Mouse (Mus musculus): ENCODE data around the gene Spsb2. TPM values are rescaled to one million over a fixed set of nuclear protein-coding genes. Genes with fewer than 3 reads are reported as not detected.

Gene Spsb2
- polyA plus RNA-seq, 1 experiment from 2014 or later, result 23.6 TPM

DNA sequence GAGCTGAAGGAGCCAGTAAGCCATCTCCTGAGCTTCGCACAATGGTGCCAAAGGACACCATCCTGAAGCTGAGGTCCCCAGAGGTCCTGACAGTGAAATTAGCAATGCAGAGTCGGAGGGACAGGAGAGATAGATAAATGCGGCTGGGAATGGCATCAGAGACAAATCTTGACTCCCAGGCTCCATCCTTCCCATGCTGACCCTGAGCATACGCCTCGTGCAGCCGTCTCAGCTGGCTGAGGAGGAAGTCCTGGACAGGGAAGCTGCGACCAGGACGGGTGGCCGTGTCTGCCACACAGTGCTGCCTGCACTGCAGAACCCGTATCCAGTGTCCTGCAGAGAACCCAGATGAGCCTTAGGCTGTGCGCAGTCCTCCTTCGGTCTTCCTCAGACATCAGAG is 46.2 kb downstream of the Spsb2 start:
- TF ChIP-seq CTCF (IDR thresholded peaks at IDR 0.05), result no peak
- ATAC-seq (no peak), DNase-seq (ENCODE audit: low read depth, low spot score) (no peak)
- in situ Hi-C loops (cut with MboI; ENCODE audit: low pct_unique_long_range_greater_than_20kb), result no loop called here
- CTCF ChIA-PET, result no interaction called here
- POLR2A ChIA-PET, result interaction anchor here (0.7 kb wide), 1 partner anchor 230 kb away, joined by 4 read pairs; no protein-coding TSS in a partner anchor
- no peaks in the 10 kb centered on the region for H3K27me3 ChIP-seq

DNA sequence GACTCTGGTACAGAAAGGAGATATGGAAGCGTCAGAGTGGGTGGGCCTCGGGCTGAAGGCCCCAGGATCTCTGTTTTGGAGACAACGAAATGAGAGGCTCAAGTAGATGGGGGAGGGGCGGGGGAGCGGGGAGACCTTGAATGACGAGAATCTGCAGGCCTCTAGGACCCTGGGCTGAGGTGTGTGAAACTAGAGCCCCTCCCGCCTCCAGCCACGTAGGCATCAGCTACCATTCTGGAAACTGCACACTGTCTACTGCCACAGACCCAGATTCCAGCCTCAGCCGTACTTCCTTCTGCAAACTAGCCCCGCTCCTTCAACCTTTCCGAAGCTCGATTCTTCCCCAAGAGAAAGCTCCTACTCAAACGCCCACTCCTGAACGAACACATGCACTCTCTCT is 47.9 kb downstream of the Spsb2 start:
- ChIA-PET CTCF (interaction anchor here (1.0 to 1.3 kb wide), 3 partner anchors 10 to 74 kb away, joined by 3 to 7 read pairs (median 3); partner anchors contain the start of gene Mlf2), POLR2A (interaction anchor here (0.6 kb wide), 1 partner anchor 56 kb away, joined by 6 read pairs; no protein-coding TSS in a partner anchor)
- ATAC-seq (no peak), DNase-seq (ENCODE audit: low read depth, low spot score) (no peak)
- no peaks in the 10 kb centered on the region for H3K27me3 ChIP-seq
- in situ Hi-C loops (cut with MboI; ENCODE audit: low pct_unique_long_range_greater_than_20kb), result no loop called here
- TF ChIP-seq CTCF (IDR thresholded peaks at IDR 0.05), result no peak

DNA sequence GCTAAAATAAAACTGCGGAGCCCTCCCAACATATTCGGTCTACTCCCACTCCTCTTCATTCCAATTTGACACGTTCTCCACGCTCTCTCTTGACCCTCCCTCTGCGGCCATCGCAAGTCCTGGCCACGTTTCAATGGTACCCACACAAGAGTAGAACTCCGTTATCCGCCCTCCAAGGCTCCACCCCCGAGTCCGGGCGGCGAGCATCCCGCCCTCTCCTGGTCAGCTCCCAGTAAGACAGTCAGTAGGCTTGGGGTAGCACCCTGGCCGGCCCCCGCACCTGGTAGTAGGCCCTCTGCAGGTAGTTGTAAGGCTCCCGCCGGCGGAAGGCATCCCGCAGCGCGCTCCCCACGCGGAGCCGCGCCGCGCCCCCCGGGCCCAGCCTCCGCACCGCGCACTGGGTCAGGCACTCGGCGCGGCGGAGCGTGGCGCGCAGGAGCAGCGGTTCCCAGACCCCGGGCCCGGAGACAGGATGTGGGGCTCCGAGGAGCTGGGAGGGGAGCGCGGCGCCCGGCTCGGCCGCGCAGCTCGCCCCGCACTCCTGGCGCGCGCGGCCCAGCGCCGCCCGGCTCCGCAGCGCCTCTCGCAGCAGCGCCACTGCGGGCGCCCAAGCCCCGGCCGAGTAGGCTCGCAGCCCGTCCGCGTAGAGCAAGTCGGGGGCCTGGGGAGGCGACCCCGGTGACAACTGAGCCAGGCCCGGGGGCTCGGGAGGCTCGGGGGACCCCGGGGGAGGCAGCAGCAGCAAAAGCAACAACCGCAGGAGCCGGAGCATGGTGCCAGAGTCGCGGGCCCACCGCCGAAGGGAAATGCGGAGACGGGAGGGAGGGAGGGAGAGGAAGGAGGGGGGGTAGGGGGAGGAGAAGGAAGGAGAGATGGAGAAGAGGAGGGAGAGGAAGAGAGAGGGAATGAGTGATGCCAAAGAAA is 48.7 kb downstream of the Spsb2 start, which contains the start of gene P3h3:
Gene P3h3 (minus strand): TSS at position 837 of the 924 bp plus-strand sequence.
- POLR2A ChIA-PET, result interaction anchor here (0.6 kb wide), 1 partner anchor 55 kb away, joined by 6 read pairs; no protein-coding TSS in a partner anchor
- CTCF ChIA-PET, result interaction anchor here (0.6 to 1.2 kb wide), 3 partner anchors 11 to 417 kb away, joined by 3 to 7 read pairs (median 3); partner anchors contain the start of gene Mlf2
- TF ChIP-seq CTCF (IDR thresholded peaks at IDR 0.05), result no peak
- peak; percentile 62 for ATAC-seq
- no peaks in the 10 kb centered on the region for H3K27me3 ChIP-seq
- DNase-seq (ENCODE audit: low read depth, low spot score), result no peak
- in situ Hi-C loops (cut with MboI; ENCODE audit: low pct_unique_long_range_greater_than_20kb), result no loop called here

DNA sequence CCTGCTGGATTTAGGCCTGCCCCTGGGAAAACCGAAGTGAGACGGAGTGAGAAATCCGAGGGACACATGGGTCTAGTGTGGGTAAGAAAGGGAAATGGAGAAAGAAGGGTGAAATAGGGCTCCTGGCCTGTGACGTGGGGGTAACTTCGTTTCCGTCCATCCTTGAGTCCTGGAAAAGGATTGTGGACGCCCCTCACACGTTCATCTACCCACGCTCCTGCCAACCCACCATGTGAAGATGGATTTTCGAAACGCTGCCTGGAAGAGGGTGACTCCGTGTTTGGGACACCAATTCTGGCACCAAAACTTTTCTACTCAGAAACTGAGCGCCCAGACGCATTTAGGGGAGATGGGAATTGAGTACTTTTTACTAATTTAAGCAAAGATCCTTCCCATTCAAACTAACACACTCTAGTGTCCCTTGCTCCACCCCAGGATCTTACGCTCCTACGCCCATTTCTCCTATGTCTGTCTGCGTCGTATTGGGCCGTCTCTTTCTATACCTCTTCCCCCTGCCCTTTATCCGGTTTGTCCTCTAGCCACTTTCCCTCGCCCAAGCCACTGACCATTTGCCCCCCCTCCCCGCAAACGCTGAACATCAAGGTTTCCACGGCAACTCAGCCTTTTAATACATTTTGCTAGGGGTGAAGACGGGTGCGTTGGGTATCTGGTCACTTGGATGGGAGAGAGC is 49.5 kb downstream of the Spsb2 start:
- in situ Hi-C loops (cut with MboI; ENCODE audit: low pct_unique_long_range_greater_than_20kb), result no loop called here
- ATAC-seq (no peak), DNase-seq (ENCODE audit: low read depth, low spot score) (no peak)
- no peaks in the 10 kb centered on the region for H3K27me3 ChIP-seq
- CTCF ChIA-PET, result interaction anchor here (0.6 kb wide), 1 partner anchor 416 kb away, joined by 3 read pairs; no protein-coding TSS in a partner anchor
- POLR2A ChIA-PET, result no interaction called here
- TF ChIP-seq CTCF (IDR thresholded peaks at IDR 0.05), result no peak

DNA sequence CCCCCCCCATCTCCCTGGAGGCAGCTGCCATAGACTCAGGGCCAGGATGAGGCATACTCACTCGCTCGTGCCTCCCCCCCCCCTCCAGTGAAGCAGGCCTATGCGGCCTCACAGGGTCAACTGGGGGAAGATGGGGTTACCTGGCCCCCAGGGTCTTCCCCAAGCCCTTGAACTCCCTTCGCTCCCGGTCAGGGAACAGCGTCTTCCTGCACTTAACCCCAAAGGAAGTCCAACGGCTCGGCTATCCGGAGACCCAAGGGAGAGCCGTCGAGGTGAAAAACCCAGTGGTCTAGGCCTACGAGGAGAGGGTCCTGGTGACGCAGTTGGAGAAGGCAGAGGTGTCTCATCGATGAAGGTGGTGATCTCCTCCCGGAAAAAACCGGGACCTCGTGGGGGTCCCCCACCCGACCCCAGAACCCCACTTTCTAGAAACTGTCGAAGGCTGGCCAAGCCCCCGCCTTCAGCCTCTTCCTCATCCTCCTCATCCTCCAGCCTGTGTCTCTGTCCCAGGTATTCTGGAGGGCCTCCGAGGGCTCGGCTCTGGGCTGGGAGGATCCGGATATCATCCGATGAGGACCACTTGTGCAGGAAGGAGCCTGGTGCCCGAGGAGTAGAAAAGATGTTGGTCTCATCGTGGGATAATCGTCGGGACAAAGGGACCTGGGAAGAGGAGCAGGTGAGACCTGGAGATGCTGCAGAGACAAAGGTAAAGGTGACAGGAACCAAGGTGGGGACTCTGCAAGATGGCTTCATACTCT is 50.3 kb downstream of the Spsb2 start:
- ATAC-seq, result no peak
- POLR2A ChIA-PET, result interaction anchor here (1.4 kb wide), 1 partner anchor 138 kb away, joined by 3 read pairs; the partner anchor contains the start of gene Pianp
- CTCF ChIA-PET, result interaction anchor here (1.2 to 2.1 kb wide), 4 partner anchors 32 to 149 kb away, joined by 3 to 20 read pairs (median 6); partner anchors contain the start of gene Mlf2
- in situ Hi-C loops (cut with MboI; ENCODE audit: low pct_unique_long_range_greater_than_20kb), result no loop called here
- H3K27me3 ChIP-seq, result no peaks in the 10 kb centered on the region
- no peak for TF ChIP-seq CTCF (IDR thresholded peaks at IDR 0.05)
- DNase-seq (ENCODE audit: low read depth, low spot score), result no peak

DNA sequence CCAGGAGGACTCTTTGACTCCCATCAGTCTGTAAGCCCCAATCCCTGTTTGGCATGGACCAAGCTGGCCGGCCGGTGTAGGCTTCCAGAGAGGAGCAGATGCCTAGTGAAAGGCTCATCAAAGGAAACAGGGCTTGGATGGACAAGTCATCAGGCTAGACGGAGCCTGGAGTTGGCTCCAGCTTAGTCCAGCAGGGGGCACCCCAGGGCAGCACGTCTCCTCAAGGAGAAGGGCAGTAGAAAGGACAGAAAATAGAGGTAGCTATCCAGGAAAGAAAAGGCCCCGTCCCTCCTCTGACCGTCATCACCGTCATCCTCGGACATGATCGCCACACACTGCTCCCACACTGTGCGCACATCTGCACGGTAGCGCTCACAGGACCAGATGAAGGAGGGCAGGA is 51.3 kb downstream of the Spsb2 start:
- in situ Hi-C loops (cut with MboI; ENCODE audit: low pct_unique_long_range_greater_than_20kb), result no loop called here
- ChIA-PET POLR2A (interaction anchor here (1.4 kb wide), 1 partner anchor 137 kb away, joined by 3 read pairs; the partner anchor contains the start of gene Pianp), CTCF (interaction anchor here (0.6 to 3.3 kb wide), 17 partner anchors 9 to 170 kb away, joined by 3 to 20 read pairs (median 4); partner anchors contain the start of gene Mlf2)
- no peak for TF ChIP-seq CTCF (IDR thresholded peaks at IDR 0.05)
- ATAC-seq (peak; percentile 51), DNase-seq (ENCODE audit: low read depth, low spot score) (no peak)
- H3K27me3 ChIP-seq, result peaks cover 3% of the 10 kb centered on the region

Other genes starting within 250 kb of the Spsb2 start
- gene C1rb, start 238.4 kb upstream of the Spsb2 start, polyA plus RNA-seq (2021), result 7.9 TPM
- 6.1 TPM for gene C1s2, start 172.6 kb upstream of the Spsb2 start, polyA plus RNA-seq (2021)
- 107 TPM for gene Lpcat3, start 145.6 kb upstream of the Spsb2 start, polyA plus RNA-seq (2021)
- gene Emg1, start 96.5 kb upstream of the Spsb2 start, polyA plus RNA-seq (2021), result 100 TPM
- gene Phb2, start 96.3 kb upstream of the Spsb2 start, polyA plus RNA-seq (2021), result 275 TPM
- 1.5 TPM for gene Ptpn6, start 69.9 kb upstream of the Spsb2 start, polyA plus RNA-seq (2021)
- gene Grcc10, start 67.3 kb upstream of the Spsb2 start, polyA plus RNA-seq (2021), result 270 TPM
- gene Gm45234, start 52.6 kb upstream of the Spsb2 start, polyA plus RNA-seq (2021), result 0.82 TPM
- 100.0 TPM for gene Atn1, start 52.1 kb upstream of the Spsb2 start, polyA plus RNA-seq (2021)
- 25.8 TPM for gene Eno2, start 39.0 kb upstream of the Spsb2 start, polyA plus RNA-seq (2021)
- not detected for gene Lrrc23, start 28.9 kb upstream of the Spsb2 start, polyA plus RNA-seq (2021)
- 1,211 TPM for gene Tpi1, start 5.6 kb downstream of the Spsb2 start, polyA plus RNA-seq (2021)
- 130 TPM for gene Usp5, start 20.8 kb downstream of the Spsb2 start, polyA plus RNA-seq (2021)
- gene Cdca3, start 20.9 kb downstream of the Spsb2 start, polyA plus RNA-seq (2021), result 66.3 TPM
- 0.09 TPM for gene Gnb3, start 31.6 kb downstream of the Spsb2 start, polyA plus RNA-seq (2021)
- 15.1 TPM for gene P3h3, start 49.1 kb downstream of the Spsb2 start, polyA plus RNA-seq (2021)
- 10.3 TPM for gene Gpr162, start 55.3 kb downstream of the Spsb2 start, polyA plus RNA-seq (2021)
- gene Cd4, start 79.6 kb downstream of the Spsb2 start, polyA plus RNA-seq (2021), result not detected
- 0.49 TPM for gene Lag3, start 103.0 kb downstream of the Spsb2 start, polyA plus RNA-seq (2021)
- 850 TPM for gene Ptms, start 111.4 kb downstream of the Spsb2 start, polyA plus RNA-seq (2021)
- 442 TPM for gene Mlf2, start 122.7 kb downstream of the Spsb2 start, polyA plus RNA-seq (2021)
- gene Cops7a, start 156.9 kb downstream of the Spsb2 start, polyA plus RNA-seq (2021), result 153 TPM
- gene Pianp, start 188.0 kb downstream of the Spsb2 start, polyA plus RNA-seq (2021), result 12.9 TPM
- gene Zfp384, start 200.5 kb downstream of the Spsb2 start, polyA plus RNA-seq (2021), result 53.0 TPM
- 77.6 TPM for gene Ing4, start 231.1 kb downstream of the Spsb2 start, polyA plus RNA-seq (2021)
- 9.7 TPM for gene Acrbp, start 241.0 kb downstream of the Spsb2 start, polyA plus RNA-seq (2021)

Measured in Patski (cell line).